Mouse (Mus musculus) E14TG2a.4 (cell line): ENCODE measurements around the gene Hoxa13.

ENCODE experiments used
- CTCF ChIP-seq: conservative IDR thresholded peaks from 2 replicates; pipeline ENCODE4 v1.5.1; 2014; ENCODE audit warnings: low read length
- NANOG ChIP-seq: IDR thresholded peaks from 2 replicates; pipeline ENCODE4 v1.6.1; 2014; ENCODE audit warnings: borderline replicate concordance, low read length, mixed read lengths

DNA sequence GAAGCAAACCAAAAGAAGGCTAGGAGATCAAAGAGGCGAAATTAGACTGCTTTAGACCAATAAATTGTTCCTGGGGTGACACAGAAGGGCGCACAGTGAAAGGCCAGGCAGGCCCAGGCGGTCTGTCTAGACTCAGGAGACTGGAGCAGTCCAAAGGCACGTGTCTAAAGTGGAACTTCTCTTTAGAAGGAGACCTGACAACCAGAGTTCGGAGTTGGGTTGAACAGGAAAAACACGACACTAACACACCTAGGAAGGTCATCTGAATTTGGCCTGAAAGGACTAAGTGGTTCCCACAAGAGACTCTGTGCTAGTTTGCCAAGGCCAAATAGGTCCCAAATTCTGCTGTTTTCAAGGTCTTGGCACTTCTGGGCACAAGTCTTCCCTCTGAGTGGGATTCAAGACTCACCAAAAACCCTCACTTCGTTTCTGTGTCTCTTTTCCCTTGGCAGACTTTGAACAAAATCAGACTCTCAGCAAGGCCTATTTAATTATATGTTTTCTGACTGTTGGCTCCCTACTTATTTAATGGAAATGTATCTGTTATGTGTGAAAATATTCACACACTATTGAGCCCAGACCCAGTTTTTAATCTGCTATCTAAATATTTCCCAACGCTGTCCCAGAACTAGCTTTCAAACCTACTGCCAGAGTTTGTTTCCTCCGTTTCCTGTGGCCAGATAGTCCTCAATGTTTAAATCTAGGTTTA is 41.3 kb downstream of the Hoxa13 start:
- TF ChIP-seq CTCF (no peak), NANOG (no peak)
